Mouse (Mus musculus): ENCODE results near the gene 2410137M14Rik. TPM values are rescaled to one million over a fixed set of nuclear protein-coding genes. Genes with fewer than 3 reads are reported as not detected.
"Not testable (repeated sequence)": the region's sequence is repeated elsewhere in the genome, so short reads cannot be mapped to it uniquely, and the experiment has no call there.

The 2410137M14Rik gene
- polyA plus RNA-seq (2015; fragmentation: Nextera tagmentation; extraction: Ambion mirVana) = 0.31 TPM in 1 of 2 replicates, not detected in the other

DNA sequence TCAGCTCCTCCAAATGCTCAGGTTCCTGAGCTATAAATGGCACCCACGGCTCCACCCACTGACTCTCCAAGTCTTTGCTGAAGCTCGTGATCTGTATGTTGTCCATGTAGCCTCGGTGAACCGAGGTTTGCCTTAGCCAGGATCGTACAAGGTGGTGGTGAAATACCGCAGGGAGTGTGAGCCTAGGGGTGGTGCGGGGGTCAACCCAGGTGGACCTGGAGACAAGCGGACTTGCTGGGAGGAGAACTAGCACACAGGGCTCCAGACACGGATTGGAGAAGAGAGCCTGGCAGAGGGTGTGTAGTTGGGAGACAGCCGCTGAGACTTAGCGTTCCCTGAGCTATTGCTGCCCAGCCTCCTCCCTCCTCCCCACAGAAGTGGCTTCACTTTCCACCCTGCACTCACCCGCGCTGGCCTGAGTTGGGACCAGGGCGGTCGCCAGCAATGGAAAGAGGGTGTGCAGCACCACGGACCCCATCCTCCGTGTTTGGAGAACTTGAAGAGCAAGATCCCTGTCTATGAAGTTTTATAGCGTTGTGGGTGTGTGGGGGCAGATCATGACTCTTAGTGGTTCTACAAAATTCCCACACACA is at the start of gene 2410137M14Rik:
2410137M14Rik (minus strand) TSS at position 17 of the 593 bp plus-strand sequence.
- no peak within 1 kb of the TSS for H3K9ac ChIP-seq
- H3K9me3 ChIP-seq = no peaks in the 10 kb centered on the region
- H3K4me1 ChIP-seq (replicated peaks) = 0 out of 2 replicates have a peak, but pooled peaks cover 5% of the 10 kb centered on the region
- peak within 1 kb of the TSS; percentile 14; the same call in 1 of the 2 replicates for H3K4me2 ChIP-seq
- no peaks in the 10 kb centered on the region for H3K36me3 ChIP-seq
- ATAC-seq (ENCODE audit: low read depth) = peak; percentile 43; the same call in 1 of the 2 replicates
- H3K4me3 ChIP-seq = no peak within 1 kb of the TSS
- 17% methylated on average over 18 of the region's 18 CpGs for WGBS
- H3K27me3 ChIP-seq = 0 out of 2 replicates have a peak, but pooled peaks cover 6% of the 10 kb centered on the region
- no peak within 1 kb of the TSS for H3K27ac ChIP-seq (replicated peaks)

DNA sequence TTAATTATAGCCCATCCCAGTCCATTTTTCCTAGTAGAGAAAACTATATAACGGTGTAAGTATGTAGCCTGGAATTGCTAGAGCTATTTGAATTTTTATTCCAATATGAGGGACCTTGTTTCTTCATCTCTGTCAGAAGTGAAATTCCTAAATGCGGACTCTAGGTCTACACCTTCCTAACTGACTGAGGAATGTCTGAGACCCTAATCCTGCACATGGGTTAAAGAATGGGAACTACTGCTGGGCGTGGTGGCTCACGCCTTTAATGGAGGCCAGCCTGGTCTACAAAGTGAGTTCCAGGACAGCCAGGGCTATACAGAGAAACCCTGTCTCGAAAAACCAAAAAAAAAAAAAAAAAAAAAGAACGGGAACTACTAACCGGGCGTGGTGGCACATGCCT is 48.1 kb upstream of the 2410137M14Rik start:
- Histone ChIP-seq H3K4me2 (peak overlapping the region; percentile 55), H3K9me3 (no peaks in the 10 kb centered on the region), H3K4me1 (replicated peaks) (peaks cover 12% of the 10 kb centered on the region), H3K27ac (replicated peaks) (peak overlapping the region; percentile 98), H3K27me3 (no peaks in the 10 kb centered on the region), H3K9ac (peak overlapping the region; percentile 68), H3K36me3 (no peaks in the 10 kb centered on the region), H3K4me3 (peak overlapping the region; percentile 44)
- peak; percentile 41 for ATAC-seq (ENCODE audit: low read depth)
- WGBS = 60% methylated on average over 8 of the region's 8 CpGs

GRCm38 (mm10) chr17:37028683-37029120 is 47.7 kb upstream of the 2410137M14Rik start:
- Histone ChIP-seq H3K9me3 (no peaks in the 10 kb centered on the region), H3K4me2 (peak overlapping the region; percentile 55), H3K27me3 (no peaks in the 10 kb centered on the region), H3K27ac (replicated peaks) (peak overlapping the region; percentile 98), H3K4me1 (replicated peaks) (peaks cover 12% of the 10 kb centered on the region), H3K36me3 (no peaks in the 10 kb centered on the region), H3K9ac (peak overlapping the region; percentile 68), H3K4me3 (peak overlapping the region; percentile 44)
- WGBS = under 1% methylated on average over 14 of the region's 14 CpGs
- peak; percentile 99 for ATAC-seq (ENCODE audit: low read depth)

DNA sequence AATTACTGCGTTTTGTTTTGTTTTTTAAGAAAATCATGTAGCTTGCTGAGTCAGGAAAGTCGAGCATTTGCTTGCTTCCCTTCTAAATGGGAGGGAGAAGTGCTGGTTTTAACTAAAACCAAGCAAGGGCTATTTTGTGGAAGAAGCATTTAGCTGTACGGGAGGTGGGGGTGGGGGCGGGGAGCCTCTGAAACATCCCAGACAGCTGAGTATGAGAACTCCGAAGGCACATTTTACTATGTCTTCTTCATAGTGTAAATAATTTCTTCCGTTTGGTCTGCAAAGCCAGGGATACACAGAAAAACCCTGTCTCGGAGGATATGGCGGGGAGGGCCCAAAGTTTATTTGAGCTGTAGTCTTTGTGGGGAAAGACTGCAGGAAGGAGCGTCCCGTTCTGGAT is 47.2 kb upstream of the 2410137M14Rik start:
- peak; percentile 54 for ATAC-seq (ENCODE audit: low read depth)
- Histone ChIP-seq H3K27ac (replicated peaks) (peak overlapping the region; percentile 98), H3K36me3 (no peaks in the 10 kb centered on the region), H3K4me2 (peak overlapping the region; percentile 55), H3K4me1 (replicated peaks) (peaks cover 12% of the 10 kb centered on the region), H3K4me3 (peak overlapping the region; percentile 44), H3K9me3 (no peaks in the 10 kb centered on the region), H3K27me3 (no peaks in the 10 kb centered on the region), H3K9ac (peak overlapping the region; percentile 68)
- 4% methylated on average over 10 of the region's 10 CpGs for WGBS

- no peaks in the 10 kb centered on the region for H3K36me3 ChIP-seq
- 94% methylated on average over 4 of the region's 4 CpGs for WGBS
- H3K27me3 ChIP-seq = no peaks in the 10 kb centered on the region
- H3K9me3 ChIP-seq = no peaks in the 10 kb centered on the region
- no peak overlapping the region for H3K4me2 ChIP-seq
- H3K4me3 ChIP-seq = no peak overlapping the region
- no peak for ATAC-seq (ENCODE audit: low read depth)
- H3K9ac ChIP-seq = 0 out of 2 replicates have a peak overlapping the region, but pooled peaks have one; percentile 22
- H3K27ac ChIP-seq (replicated peaks) = peak overlapping the region; percentile 98
- peaks cover 12% of the 10 kb centered on the region for H3K4me1 ChIP-seq (replicated peaks)
Measured at GRCm38 (mm10) chr17:37027486-37027885, 46.4 kb upstream of the 2410137M14Rik start.

- 66% methylated on average over 2 of the region's 2 CpGs for WGBS
- Histone ChIP-seq H3K27ac (replicated peaks) (no peak overlapping the region), H3K4me2 (no peak overlapping the region), H3K27me3 (no peaks in the 10 kb centered on the region), H3K36me3 (no peaks in the 10 kb centered on the region), H3K9ac (no peak overlapping the region), H3K4me3 (no peak overlapping the region), H3K4me1 (replicated peaks) (peaks cover 12% of the 10 kb centered on the region), H3K9me3 (no peaks in the 10 kb centered on the region)
- no peak for ATAC-seq (ENCODE audit: low read depth)
Measured at GRCm38 (mm10) chr17:37026425-37026824, 45.4 kb upstream of the 2410137M14Rik start.

- no peak within 1 kb of the TSS for H3K9ac ChIP-seq
- H3K27ac ChIP-seq (replicated peaks) = no peak within 1 kb of the TSS
- H3K9me3 ChIP-seq = no peaks in the 10 kb centered on the region
- H3K36me3 ChIP-seq = no peaks in the 10 kb centered on the region
- H3K27me3 ChIP-seq = no peaks in the 10 kb centered on the region
- ATAC-seq (ENCODE audit: low read depth) = no peak
- 68% methylated on average over 9 of the region's 9 CpGs for WGBS
- H3K4me1 ChIP-seq (replicated peaks) = peaks cover 5% of the 10 kb centered on the region
- H3K4me2 ChIP-seq = no peak within 1 kb of the TSS
- no peak within 1 kb of the TSS for H3K4me3 ChIP-seq
Measured at GRCm38 (mm10) chr17:37022628-37023576, 41.9 kb upstream of the 2410137M14Rik start, which contains the start of gene Mog. Mog (minus strand) TSS chr17:37023398.

DNA sequence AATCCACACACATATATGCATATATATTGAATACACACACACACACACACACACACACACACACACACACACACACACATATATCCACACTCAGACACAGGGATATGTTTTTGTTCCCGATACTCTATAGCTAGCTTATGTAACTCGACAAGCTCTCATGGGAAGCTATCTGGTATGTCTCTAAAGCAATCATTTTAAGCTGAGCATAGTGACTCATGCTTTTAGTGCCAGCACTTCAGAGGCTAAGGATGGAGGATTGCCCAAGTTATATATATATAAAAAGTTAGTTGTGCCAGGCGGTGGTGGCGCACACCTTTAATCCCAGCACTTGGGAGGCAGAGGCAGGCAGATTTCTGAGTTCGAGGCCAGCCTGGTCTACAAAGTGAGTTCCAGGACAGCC is 38.2 kb upstream of the 2410137M14Rik start:
- H3K27ac ChIP-seq (replicated peaks); H3K36me3 ChIP-seq; H3K4me1 ChIP-seq (replicated peaks); H3K4me3 ChIP-seq; ATAC-seq (ENCODE audit: low read depth); H3K9ac ChIP-seq; H3K27me3 ChIP-seq; H3K4me2 ChIP-seq; H3K9me3 ChIP-seq: not testable (repeated sequence)
- WGBS = 93% methylated on average over 5 of the region's 5 CpGs

DNA sequence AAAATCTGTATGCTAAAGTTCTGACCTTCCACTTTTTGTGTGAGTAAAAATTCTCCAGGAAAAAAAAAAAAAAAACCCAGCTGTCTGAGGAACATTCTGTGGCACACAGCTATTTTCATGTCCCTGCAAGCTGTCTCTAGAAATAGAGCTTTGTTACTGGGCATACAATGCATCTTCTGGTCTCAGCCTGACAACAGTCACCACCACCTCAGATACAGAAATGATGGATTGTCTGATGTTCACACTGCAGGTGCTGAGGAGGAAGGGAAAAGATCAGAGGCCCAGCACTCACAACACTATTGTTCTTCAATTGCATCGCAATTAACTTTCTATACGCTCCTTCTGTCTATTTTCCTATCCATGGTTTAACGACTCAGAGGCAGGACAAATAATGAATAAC is 37.3 kb upstream of the 2410137M14Rik start:
- no peak for ATAC-seq (ENCODE audit: low read depth)
- Histone ChIP-seq H3K9ac (no peak overlapping the region), H3K4me3 (no peak overlapping the region), H3K9me3 (no peaks in the 10 kb centered on the region), H3K27me3 (no peaks in the 10 kb centered on the region), H3K27ac (replicated peaks) (no peak overlapping the region), H3K36me3 (no peaks in the 10 kb centered on the region), H3K4me1 (replicated peaks) (no peaks in the 10 kb centered on the region), H3K4me2 (no peak overlapping the region)
- WGBS = 47% methylated on average over 3 of the region's 3 CpGs

GRCm38 (mm10) chr17:37016333-37016732 is 35.3 kb upstream of the 2410137M14Rik start:
- no peak overlapping the region for H3K4me3 ChIP-seq
- no peaks in the 10 kb centered on the region for H3K9me3 ChIP-seq
- ATAC-seq (ENCODE audit: low read depth) = no peak
- H3K27ac ChIP-seq (replicated peaks) = no peak overlapping the region
- H3K9ac ChIP-seq = no peak overlapping the region
- H3K4me1 ChIP-seq (replicated peaks) = peaks cover 11% of the 10 kb centered on the region
- H3K27me3 ChIP-seq = no peaks in the 10 kb centered on the region
- H3K36me3 ChIP-seq = peaks cover 11% of the 10 kb centered on the region
- no peak overlapping the region for H3K4me2 ChIP-seq

GRCm38 (mm10) chr17:37012141-37012540 is 31.1 kb upstream of the 2410137M14Rik start:
- H3K36me3 ChIP-seq = peaks cover 53% of the 10 kb centered on the region
- H3K4me3 ChIP-seq = no peak overlapping the region
- no peak overlapping the region for H3K27ac ChIP-seq (replicated peaks)
- peaks cover 37% of the 10 kb centered on the region for H3K4me1 ChIP-seq (replicated peaks)
- no peak overlapping the region for H3K9ac ChIP-seq
- ATAC-seq (ENCODE audit: low read depth) = no peak; the same call in 1 of the 2 replicates
- no peak overlapping the region for H3K4me2 ChIP-seq
- H3K27me3 ChIP-seq = no peaks in the 10 kb centered on the region
- 77% methylated on average over 5 of the region's 5 CpGs for WGBS
- no peaks in the 10 kb centered on the region for H3K9me3 ChIP-seq

DNA sequence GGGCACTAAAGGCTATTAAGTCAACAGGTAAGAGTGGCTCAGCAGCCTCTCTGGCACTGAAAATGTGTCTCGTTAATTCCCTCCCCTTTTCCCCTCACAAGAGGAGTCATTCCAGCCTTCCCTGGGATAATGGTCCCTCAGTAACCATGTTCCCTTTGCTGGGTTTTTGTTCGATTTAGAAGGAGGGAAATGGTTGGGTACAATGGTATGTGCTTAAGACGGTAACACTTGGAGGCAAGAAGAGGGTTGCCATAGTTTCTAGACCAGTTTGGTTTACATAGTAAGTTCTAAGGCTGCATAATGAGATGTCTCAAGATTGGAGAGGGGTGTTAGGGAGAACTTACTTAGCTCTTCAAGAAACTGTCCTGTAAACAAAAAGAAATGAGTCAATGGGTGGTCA is 30.7 kb upstream of the 2410137M14Rik start:
- Histone ChIP-seq H3K4me1 (replicated peaks) (peaks cover 37% of the 10 kb centered on the region), H3K4me2 (no peak overlapping the region), H3K4me3 (no peak overlapping the region), H3K9me3 (no peaks in the 10 kb centered on the region), H3K27me3 (no peaks in the 10 kb centered on the region), H3K9ac (no peak overlapping the region), H3K27ac (replicated peaks) (no peak overlapping the region), H3K36me3 (peaks cover 57% of the 10 kb centered on the region)
- 85% methylated on average over 3 of the region's 3 CpGs for WGBS
- ATAC-seq (ENCODE audit: low read depth) = no peak

All from neural tube, embryonic 13.5 days (tissue).